Mouse (Mus musculus) limb, embryonic 15.5 days (tissue): Measurements from ENCODE around the gene Trim8. TPM values are rescaled to one million over a fixed set of nuclear protein-coding genes. Genes with fewer than 3 reads are reported as not detected.

Experiments
- ATAC-seq: fragments of 200-750 bp; cut with Nextera tagmentation; 2 replicates; pipeline ENCODE4 v1.8.0; 2017; ENCODE audit warnings: low read depth, moderate TSS enrichment; ENCODE audit not compliant: insufficient number of reproducible peaks, low FRiP score, low TSS enrichment
- H3K27ac ChIP-seq: fragments of 300-500 bp; sonication (generic); 2 replicates; pipeline ENCODE4 v1.5.1; 2015; ENCODE audit warnings: moderate library complexity, mild to moderate bottlenecking, inconsistent platforms
- H3K27me3 ChIP-seq: fragments of 300-500 bp; sonication (generic); 2 replicates; pipeline ENCODE4 v1.6.1; 2015; ENCODE audit warnings: inconsistent platforms
- H3K36me3 ChIP-seq: fragments of 300-500 bp; sonication (generic); 2 replicates; pipeline ENCODE4 v1.6.1; 2015; ENCODE audit warnings: inconsistent platforms
- H3K4me1 ChIP-seq: fragments of 300-500 bp; sonication (generic); 2 replicates; pipeline ENCODE4 v1.6.1; 2015; ENCODE audit warnings: inconsistent platforms
- H3K4me2 ChIP-seq: fragments of 300-500 bp; sonication (generic); 2 replicates; pipeline ENCODE4 v1.6.1; 2015; ENCODE audit warnings: mild to moderate bottlenecking, inconsistent platforms
- H3K4me3 ChIP-seq: fragments of 300-500 bp; sonication (generic); 2 replicates; pipeline ENCODE4 v1.5.1; 2015; ENCODE audit warnings: mild to moderate bottlenecking, inconsistent platforms
- H3K9ac ChIP-seq: fragments of 300-500 bp; sonication (generic); 2 replicates; pipeline ENCODE4 v1.6.1; 2015; ENCODE audit warnings: inconsistent platforms
- H3K9me3 ChIP-seq: fragments of 300-500 bp; sonication (generic); 2 replicates; pipeline ENCODE4 v1.6.1; 2016; ENCODE audit warnings: inconsistent platforms
- WGBS: fragments of 180-500 bp; shearing (Covaris S2); methylation state at CpG from one replicate; pipeline ENCODE4 v1.1.7; 2015; 5-methylcytosine and 5-hydroxymethylcytosine counted together
- polyA plus RNA-seq: library from polyadenylated mRNA; unstranded; fragments of >200 nt; fragmentation: Nextera tagmentation; extraction: Ambion mirVana; gene quantifications from 2 replicates; pipeline ENCODE4 v1.2.1, GENCODE M21; 2015

The Trim8 gene
- polyA plus RNA-seq, 1 experiment from 2014 or later = 15.1 TPM

GRCm38 (mm10) chr19:46550385-46550784 is 48.9 kb downstream of the Trim8 start:
- Histone ChIP-seq H3K9me3 (no peaks in the 10 kb centered on the region), H3K27ac (no peak overlapping the region), H3K4me1 (peaks cover 3% of the 10 kb centered on the region; the same call in 1 of the 2 replicates), H3K4me3 (no peak overlapping the region), H3K9ac (no peak overlapping the region), H3K36me3 (peaks cover 47% of the 10 kb centered on the region), H3K27me3 (no peaks in the 10 kb centered on the region), H3K4me2 (no peak overlapping the region)
- no peak for ATAC-seq
- WGBS = 90% methylated on average over 4 of the region's 4 CpGs

DNA sequence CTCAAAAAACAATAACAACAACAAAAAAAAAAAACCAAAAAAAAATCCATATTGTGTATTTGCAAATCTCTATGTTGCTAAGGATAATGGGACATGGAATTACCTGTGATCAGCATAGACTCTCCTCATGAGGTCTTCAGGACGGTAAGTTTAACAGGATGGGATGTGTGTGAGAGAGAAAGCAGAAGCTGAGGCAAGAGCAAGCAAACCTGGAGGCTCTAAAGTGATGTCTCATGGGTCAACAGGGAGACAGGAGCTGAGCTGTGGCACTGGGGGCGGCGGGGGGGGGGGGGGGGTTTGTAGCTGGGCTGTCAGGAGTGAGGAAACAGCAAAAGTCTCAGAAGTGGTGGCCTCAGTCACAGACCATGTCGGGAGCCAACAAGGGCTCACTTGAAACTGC is 51.0 kb downstream of the Trim8 start:
- Histone ChIP-seq H3K4me2 (no peak overlapping the region), H3K9ac (no peak overlapping the region), H3K9me3 (no peaks in the 10 kb centered on the region), H3K36me3 (peaks cover 47% of the 10 kb centered on the region), H3K27me3 (no peaks in the 10 kb centered on the region), H3K4me3 (no peak overlapping the region), H3K4me1 (peaks cover 3% of the 10 kb centered on the region; the same call in 1 of the 2 replicates), H3K27ac (no peak overlapping the region)
- WGBS = 79% methylated on average over 3 of the region's 4 CpGs
- no peak for ATAC-seq

GRCm38 (mm10) chr19:46553541-46553955 is 52.0 kb downstream of the Trim8 start:
- H3K9ac ChIP-seq = no peak overlapping the region
- 63% methylated on average over 11 of the region's 11 CpGs for WGBS
- no peaks in the 10 kb centered on the region for H3K27me3 ChIP-seq
- H3K36me3 ChIP-seq = peaks cover 48% of the 10 kb centered on the region
- no peak for ATAC-seq
- peaks cover 4% of the 10 kb centered on the region for H3K4me1 ChIP-seq
- H3K4me3 ChIP-seq = no peak overlapping the region
- no peak overlapping the region for H3K4me2 ChIP-seq
- H3K9me3 ChIP-seq = no peaks in the 10 kb centered on the region
- no peak overlapping the region for H3K27ac ChIP-seq

DNA sequence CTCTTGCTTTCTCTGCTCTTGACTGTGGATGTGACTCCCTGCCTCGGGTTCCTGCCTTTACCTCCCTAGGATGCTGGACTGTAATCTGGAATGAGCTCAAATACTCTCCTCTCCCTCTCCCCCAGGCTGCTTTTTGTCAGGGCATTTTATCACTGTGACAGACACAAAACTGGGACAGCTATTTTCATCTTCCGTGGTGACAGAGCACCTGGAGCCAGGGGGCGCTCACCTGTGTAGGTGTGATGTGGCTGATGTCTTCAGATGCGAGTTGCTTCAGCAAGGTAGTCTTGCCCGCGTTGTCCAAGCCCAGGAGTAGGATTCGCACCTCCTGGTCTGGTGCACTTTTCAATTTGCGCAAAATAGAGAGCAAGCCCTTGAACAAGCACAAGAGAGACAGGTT is 56.5 kb downstream of the Trim8 start:
- no peak overlapping the region for H3K9ac ChIP-seq
- H3K4me1 ChIP-seq = peaks cover 10% of the 10 kb centered on the region
- WGBS = 78% methylated on average over 8 of the region's 8 CpGs
- no peak overlapping the region for H3K27ac ChIP-seq
- no peak overlapping the region for H3K4me3 ChIP-seq
- peaks cover 25% of the 10 kb centered on the region for H3K36me3 ChIP-seq
- no peak for ATAC-seq
- H3K27me3 ChIP-seq = no peaks in the 10 kb centered on the region
- H3K4me2 ChIP-seq = no peak overlapping the region
- H3K9me3 ChIP-seq = no peaks in the 10 kb centered on the region

- Histone ChIP-seq H3K36me3 (peaks cover 25% of the 10 kb centered on the region), H3K27ac (no peak overlapping the region), H3K9me3 (no peaks in the 10 kb centered on the region), H3K4me1 (peaks cover 7% of the 10 kb centered on the region), H3K4me2 (no peak overlapping the region), H3K27me3 (no peaks in the 10 kb centered on the region), H3K9ac (no peak overlapping the region), H3K4me3 (no peak overlapping the region)
- WGBS = 47% methylated on average over 12 of the region's 12 CpGs
- ATAC-seq = no peak
These were observed 57.1 kb downstream of the Trim8 start for GRCm38 (mm10) chr19:46558631-46559030.

- Histone ChIP-seq H3K27me3 (no peaks in the 10 kb centered on the region), H3K4me3 (no peak overlapping the region), H3K9ac (no peak overlapping the region), H3K9me3 (no peaks in the 10 kb centered on the region), H3K27ac (peak overlapping the region; percentile 65; the same call in 1 of the 2 replicates), H3K4me1 (peaks cover 7% of the 10 kb centered on the region), H3K4me2 (no peak overlapping the region), H3K36me3 (peaks cover 15% of the 10 kb centered on the region)
- WGBS = 18% methylated on average over 1 of the region's 1 CpGs
- ATAC-seq = no peak
These were observed 60.6 kb downstream of the Trim8 start for GRCm38 (mm10) chr19:46562132-46562531.

DNA sequence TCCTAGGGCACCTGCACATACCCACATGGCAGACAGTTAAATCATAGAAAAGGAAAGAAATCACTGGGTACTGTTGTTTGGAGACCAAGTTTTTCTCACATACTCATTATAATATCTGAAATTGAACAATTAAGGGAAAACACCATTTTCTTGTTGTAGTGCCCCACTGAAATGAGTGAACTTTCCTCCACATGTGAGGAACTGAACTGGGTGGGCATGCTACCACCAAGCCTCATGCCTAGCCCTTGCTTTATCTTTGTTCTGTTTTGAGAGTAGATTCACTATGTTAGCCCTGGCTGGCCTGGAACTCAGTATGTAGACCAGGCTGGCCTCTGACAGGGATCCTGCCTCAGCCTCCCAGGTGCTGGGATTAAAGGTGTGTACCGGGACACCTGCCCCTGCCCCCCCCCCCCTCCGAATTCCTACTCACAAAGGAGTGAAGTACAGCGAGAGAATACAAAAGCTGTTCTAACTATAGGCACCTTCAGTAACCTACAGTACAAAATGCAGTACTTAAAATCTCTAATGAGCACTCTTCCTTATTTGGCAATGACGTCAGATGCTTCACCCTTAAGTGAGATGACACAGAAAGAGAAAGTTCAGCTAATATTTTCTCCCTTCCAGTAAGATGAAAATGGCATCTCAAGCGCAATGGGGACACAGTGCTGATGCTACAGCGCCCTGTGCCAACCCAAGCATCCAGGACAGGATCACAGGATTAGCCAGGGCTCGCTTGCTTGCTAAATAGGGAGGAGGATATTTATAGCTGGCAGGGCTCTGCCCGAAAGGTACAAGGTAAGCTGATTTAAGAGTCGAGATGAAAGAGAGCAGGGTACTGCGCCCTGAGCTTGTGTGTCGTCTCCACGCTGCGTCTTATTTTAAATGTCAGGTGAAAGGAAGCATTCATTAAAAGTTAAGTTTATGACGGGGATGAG is 61.3 kb downstream of the Trim8 start:
- H3K27ac ChIP-seq = peak overlapping the region; percentile 65; the same call in 1 of the 2 replicates
- no peak overlapping the region for H3K4me2 ChIP-seq
- H3K4me1 ChIP-seq = peaks cover 7% of the 10 kb centered on the region
- peaks cover 9% of the 10 kb centered on the region for H3K36me3 ChIP-seq
- no peaks in the 10 kb centered on the region for H3K27me3 ChIP-seq
- ATAC-seq = no peak
- 87% methylated on average over 14 of the region's 14 CpGs for WGBS
- H3K9me3 ChIP-seq = no peaks in the 10 kb centered on the region
- H3K4me3 ChIP-seq = no peak overlapping the region
- H3K9ac ChIP-seq = no peak overlapping the region

DNA sequence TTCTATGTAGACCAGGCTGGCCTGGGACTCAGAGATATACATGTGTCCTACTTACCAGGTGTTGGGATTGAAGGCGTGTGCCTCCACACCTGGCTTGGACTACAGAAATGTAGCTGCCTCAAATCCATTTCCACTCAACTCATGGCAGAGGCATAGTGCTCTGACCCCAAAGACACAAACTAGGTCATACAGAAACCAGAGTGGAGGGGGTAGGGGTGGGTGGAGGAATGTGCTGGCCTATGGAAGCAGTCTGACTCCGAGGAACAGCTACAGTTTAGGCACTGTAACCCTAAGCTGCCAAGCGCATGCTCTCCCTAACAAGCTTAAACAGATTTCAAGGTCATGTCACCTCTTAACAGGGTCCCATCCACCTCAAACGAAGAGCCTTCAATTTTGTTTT is 62.1 kb downstream of the Trim8 start:
- no peak overlapping the region for H3K4me2 ChIP-seq
- no peak for ATAC-seq

GRCm38 (mm10) chr19:46564043-46564462 is 62.6 kb downstream of the Trim8 start:
- Histone ChIP-seq H3K4me1 (peaks cover under 1% of the 10 kb centered on the region), H3K9me3 (no peaks in the 10 kb centered on the region), H3K27ac (no peak overlapping the region), H3K4me3 (no peak overlapping the region), H3K27me3 (no peaks in the 10 kb centered on the region), H3K4me2 (no peak overlapping the region), H3K9ac (no peak overlapping the region), H3K36me3 (peaks cover 5% of the 10 kb centered on the region)
- no peak for ATAC-seq
- 83% methylated on average over 14 of the region's 14 CpGs for whole genome bisulfite sequencing

More for the DNA sequence above, 62.1 kb downstream of the Trim8 start:
- H3K36me3 ChIP-seq = peaks cover 5% of the 10 kb centered on the region
- H3K27ac ChIP-seq = no peak overlapping the region
- no peaks in the 10 kb centered on the region for H3K27me3 ChIP-seq
- H3K4me1 ChIP-seq = peaks cover 5% of the 10 kb centered on the region
- no peak overlapping the region for H3K4me3 ChIP-seq
- H3K9ac ChIP-seq = no peak overlapping the region
- WGBS = 79% methylated on average over 4 of the region's 4 CpGs
- H3K9me3 ChIP-seq = no peaks in the 10 kb centered on the region

Other genes starting within 250 kb of the Trim8 start
- 11.4 and 13.5 TPM in 2 replicates for gene Nfkb2, start 197.4 kb upstream of the Trim8 start, polyA plus RNA-seq
- gene Psd, start 174.5 kb upstream of the Trim8 start, polyA plus RNA-seq = 5.5 and 5.8 TPM in 2 replicates
- 12.8 and 13.2 TPM in 2 replicates for gene Fbxl15, start 173.5 kb upstream of the Trim8 start, polyA plus RNA-seq
- 150 and 176 TPM in 2 replicates for gene Cuedc2, start 163.0 kb upstream of the Trim8 start, polyA plus RNA-seq
- gene Mfsd13a, start 160.6 kb upstream of the Trim8 start, polyA plus RNA-seq = 3.1 and 3.6 TPM in 2 replicates
- gene 2310034G01Rik, start 151.4 kb upstream of the Trim8 start, polyA plus RNA-seq = 1.5 and 2.1 TPM in 2 replicates
- 145 and 156 TPM in 2 replicates for gene Actr1a, start 106.0 kb upstream of the Trim8 start, polyA plus RNA-seq
- 32.8 and 33.6 TPM in 2 replicates for gene Sufu, start 104.8 kb upstream of the Trim8 start, polyA plus RNA-seq
- gene Arl3, start 71.5 kb downstream of the Trim8 start, polyA plus RNA-seq = 127 and 138 TPM in 2 replicates
- gene Sfxn2, start 71.7 kb downstream of the Trim8 start, polyA plus RNA-seq = 22.3 and 23.5 TPM in 2 replicates
- 53.4 and 59.3 TPM in 2 replicates for gene Wbp1l, start 97.4 kb downstream of the Trim8 start, polyA plus RNA-seq
- gene Cyp17a1, start 171.5 kb downstream of the Trim8 start, polyA plus RNA-seq = 1.9 and 2.7 TPM in 2 replicates
- 13.5 and 14.3 TPM in 2 replicates for gene Borcs7, start 188.2 kb downstream of the Trim8 start, polyA plus RNA-seq
- gene As3mt, start 205.8 kb downstream of the Trim8 start, polyA plus RNA-seq = 20.6 and 24.1 TPM in 2 replicates